Mouse (Mus musculus) ZHBTc4 (cell line): ENCODE measurements around the gene Synj1.

Experiments used
- DNase-seq: peaks from one replicate; pipeline ENCODE4 v3.0.0-alpha.2; 2011; ENCODE audit warnings: low read depth, low spot score

Gene Synj1

DNA sequence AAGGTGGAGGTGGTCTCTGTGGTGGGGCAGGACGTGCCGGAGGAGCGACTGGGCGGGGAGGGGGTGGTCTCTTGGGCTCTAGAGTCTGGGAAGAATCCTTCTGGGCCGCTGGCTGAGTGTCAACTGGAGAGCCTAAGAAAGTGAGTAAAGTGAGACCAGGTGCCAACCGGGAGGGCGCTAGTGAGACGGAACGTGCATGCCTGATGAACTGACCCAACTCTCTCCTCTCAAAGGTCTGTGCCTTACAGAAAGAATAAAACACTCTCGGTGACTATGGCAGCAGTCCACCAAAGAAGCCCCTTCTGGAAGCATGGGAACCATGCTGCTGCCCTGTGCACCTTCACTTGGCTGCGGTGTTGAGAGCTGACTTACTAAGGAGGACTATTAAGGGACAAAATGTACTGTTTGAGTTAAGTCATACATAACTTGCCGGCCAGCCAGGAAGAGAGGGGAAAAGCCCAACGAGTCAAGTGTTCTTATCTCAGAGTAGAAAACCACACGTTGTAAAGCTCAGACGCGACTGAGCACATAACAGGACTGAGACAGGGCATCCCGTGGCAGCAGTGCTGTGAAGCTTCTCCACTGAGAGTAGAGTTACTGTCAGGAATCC is 60.6 kb downstream of the Synj1 start:
- DNase-seq: no peak

GRCm38 (mm10) chr16:90946977-90947376 is 64.1 kb downstream of the Synj1 start:
- DNase-seq: no peak

GRCm38 (mm10) chr16:90941246-90941645 is 69.9 kb downstream of the Synj1 start:
- no peak for DNase-seq

DNA sequence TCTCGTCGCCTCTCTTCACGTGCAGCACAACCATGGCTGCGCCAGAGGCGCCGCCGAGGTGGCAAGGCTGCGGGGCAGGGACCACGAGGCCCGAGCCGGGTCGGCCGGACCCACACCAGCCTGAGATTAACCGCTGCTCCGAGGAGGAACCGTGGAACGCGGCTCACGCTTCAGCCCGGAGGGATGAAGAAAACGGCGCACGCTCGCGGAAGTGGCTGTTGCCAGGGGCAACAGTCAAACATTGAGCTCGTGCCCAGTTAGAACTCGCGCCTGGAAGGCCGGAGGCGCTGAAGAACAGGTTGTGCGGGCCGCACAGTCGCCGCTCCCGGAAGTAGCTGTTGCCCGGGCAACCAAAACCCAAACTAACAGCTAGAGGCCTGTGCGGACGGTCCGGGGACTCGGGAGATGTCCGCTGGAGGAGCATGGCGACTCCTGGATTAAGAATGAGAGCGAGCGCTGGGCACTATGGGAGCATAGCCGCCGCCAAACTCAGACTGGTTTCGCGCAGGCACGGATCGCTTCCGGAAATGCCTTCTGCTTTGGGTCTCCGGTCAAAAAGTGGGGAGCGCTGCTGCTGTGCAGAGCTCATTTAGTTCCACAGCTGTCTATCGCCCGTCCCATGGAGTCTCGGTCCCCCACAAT is 76.3 kb downstream of the Synj1 start, which contains the start of gene Cfap298:
Cfap298 (minus strand) TSS at position 428 of the 642 bp plus-strand sequence.
- DNase-seq: peak; percentile 99

GRCm38 (mm10) chr16:90934193-90934686 is 76.9 kb downstream of the Synj1 start:
- DNase-seq: peak; percentile 75

- no peak for DNase-seq
Measured at GRCm38 (mm10) chr16:90933534-90934176, 77.5 kb downstream of the Synj1 start.

DNA sequence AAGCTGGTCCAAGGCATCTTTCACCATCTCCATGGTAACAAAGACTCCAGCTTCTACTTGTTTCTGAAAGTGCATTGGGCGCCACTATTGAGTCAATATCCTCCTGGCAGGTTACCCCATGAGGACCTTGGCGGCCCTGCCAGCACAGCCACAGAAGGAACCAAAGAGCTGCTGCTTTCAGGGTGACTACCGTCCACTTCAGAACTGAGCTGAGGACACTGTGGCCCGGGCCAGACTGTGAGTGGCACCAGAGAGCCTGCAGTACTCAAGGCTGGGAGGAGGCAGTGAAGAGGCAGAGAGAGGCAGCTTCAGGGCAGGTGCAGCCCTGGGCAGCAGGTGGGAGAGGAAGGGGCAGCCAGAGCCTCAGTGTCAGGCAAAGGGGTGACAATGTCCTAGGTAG is 83.7 kb downstream of the Synj1 start:
- DNase-seq: no peak

DNA sequence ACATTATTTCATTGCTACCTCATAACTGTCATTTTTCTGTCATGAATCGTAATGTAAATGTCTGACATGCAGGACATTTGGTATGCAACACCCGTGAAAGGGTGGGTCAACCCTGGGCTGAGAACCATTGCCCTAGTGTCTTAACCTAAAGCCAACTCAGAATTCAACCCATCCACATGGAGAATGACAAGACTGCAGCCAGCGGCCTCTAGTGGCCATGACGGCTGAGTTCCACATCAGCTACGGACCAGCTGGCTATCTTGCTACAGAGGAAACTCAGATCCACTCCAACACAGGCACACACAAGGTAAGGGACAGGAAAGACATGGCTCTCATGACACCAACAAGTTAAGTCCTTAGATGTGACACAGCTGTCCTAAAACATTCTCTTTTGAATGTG is 85.6 kb downstream of the Synj1 start:
- peak; percentile 77 for DNase-seq

- peak; percentile 84 for DNase-seq
Measured at GRCm38 (mm10) chr16:90924606-90925370, 86.3 kb downstream of the Synj1 start.

DNA sequence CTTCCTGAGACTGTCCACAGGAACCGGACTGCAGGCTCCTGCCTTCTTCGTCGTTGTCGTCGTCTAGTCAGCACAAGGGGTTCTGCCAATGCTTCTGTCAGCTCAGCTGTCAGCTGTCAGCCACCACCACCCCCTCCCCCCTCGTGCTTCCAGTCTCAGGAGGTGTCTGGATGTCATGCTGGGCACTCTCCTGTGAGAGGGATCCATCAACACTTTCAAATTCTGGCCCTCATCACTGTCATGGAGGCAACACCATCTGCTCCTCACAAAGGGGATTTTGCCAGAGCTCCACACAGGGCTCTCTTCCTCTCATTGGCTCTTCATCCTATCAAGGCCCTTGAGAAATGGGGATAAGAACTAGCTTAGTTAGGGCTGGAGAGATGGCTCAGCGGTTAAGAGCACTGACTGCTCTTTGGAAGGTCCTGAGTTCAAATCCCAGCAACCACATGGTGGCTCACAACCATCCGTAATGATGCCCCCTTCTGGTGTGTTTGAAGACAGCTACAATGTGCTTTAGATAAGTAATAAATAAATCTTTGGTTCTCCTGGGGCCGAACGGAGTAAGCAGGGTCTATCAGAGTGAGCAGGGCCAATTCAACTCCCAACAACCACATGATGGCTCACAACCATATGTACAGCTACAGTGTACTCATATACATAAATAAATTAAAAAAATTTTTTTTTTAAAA is 89.5 kb downstream of the Synj1 start:
- DNase-seq: peak; percentile 16

DNA sequence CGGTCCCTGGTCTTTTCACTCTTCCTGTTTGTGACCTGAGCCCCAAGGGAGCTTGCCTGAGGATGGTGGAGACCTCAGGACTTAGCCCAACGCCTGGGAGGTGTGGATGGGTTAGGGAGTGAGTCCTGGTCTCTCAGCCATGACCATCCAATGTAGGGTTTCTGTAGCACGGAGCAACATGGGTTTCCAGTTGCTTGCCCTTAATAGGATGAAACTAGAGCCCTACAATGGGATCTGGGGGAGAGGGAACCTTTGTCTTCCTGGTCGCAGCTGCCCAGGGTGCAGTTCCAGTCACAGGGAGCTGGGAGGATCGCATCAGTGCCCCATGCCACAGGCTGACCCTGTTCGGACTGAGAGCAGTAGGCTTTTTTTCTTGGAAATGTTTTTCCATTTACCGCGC is 94.0 kb downstream of the Synj1 start:
- no peak for DNase-seq

DNA sequence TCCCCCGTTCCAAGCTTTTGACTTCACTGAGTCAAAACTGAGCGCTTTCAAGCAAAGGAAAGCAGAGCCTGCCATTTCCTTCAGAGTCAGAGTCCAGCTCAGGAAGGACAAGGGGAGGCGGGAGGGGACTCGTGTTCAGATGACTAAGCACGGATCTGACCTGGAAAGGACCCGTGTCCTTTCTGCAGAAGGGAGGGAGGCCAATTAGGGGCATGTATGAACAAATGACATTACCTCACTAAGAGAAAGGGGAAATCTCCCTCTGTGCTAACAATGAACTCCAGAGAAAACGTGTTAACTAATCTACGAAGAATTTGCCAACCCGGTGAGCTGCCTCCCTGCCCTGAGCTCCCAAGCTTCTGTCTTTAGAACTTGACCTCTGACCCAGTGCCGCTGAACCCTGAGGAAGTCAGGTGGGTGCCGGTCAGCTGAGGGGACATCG is 95.0 kb downstream of the Synj1 start:
- no peak for DNase-seq

- peak; percentile 67 for DNase-seq
Measured at GRCm38 (mm10) chr16:90911766-90912165, 99.3 kb downstream of the Synj1 start.

DNA sequence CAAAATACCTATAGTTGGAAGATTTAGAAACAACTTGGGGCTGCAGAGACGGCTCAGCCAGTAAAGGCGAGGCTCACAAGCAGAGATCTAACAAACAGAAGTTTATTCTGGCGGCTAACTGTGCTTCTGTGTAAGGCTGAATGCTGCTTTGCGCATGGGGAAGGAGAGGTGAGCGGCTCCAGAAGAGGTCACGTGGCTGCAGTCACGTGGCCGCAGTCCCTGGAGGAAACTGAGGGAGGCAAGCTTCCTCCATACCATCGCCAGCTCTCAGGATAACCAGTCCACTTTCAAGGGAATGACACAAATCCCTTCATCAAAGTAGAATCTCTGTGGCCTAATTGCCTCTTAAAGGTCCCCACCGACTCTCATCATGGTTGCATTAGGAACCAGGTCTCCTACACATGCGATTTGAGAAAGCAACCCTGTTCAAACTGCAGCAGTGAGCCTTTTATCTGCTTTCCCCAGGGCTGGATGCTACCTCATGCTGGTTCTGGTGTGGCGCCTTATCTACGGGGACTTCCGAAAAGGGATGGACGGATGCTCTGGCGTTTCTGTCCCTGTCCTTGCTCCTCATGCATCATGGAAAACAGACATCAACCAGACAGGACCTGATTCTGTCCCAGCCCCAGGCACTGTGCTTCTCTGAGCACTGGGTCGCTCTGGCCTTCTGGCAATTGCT is 100.1 kb downstream of the Synj1 start:
- DNase-seq: peak; percentile 78

DNA sequence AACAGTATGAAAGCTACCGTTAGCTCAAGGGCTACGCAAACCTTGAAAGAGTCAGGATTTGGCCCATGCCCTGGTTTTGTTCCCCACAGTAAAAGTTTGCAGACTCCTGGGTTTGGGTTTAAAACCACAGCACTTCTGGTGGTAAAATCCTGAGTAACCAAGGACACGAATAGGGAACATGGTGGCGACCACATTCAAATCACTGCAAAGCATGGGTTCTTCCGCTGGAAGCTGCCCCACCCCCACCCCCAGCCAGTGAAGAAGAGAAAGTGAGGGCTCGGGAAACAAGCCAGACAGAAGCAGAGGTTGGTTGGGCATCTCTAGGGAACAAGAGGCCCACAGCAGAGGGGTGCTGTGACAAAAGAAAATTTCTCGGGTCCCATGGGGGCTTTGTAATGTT is 103.9 kb downstream of the Synj1 start:
- DNase-seq: no peak

DNA sequence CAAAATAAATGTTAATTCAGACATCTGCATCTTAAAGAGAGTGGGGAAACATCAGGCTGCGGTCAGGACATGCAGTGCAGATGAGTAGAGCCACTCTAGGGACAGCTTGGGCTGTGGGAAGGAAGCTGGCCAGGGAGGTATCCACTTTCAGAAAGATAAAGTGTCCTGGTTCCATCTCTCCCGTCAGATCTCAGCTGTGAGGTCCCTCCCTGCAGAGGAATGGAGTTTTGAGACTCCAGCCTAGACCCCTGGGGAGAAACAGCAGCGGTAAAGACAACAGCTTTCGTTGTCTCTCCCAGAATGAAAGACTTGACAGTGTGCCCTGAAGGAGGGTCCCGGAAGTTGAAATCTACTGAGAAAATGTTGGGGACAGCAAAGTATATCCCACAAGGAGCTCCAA is 107.8 kb downstream of the Synj1 start:
- peak; percentile 90 for DNase-seq

DNA sequence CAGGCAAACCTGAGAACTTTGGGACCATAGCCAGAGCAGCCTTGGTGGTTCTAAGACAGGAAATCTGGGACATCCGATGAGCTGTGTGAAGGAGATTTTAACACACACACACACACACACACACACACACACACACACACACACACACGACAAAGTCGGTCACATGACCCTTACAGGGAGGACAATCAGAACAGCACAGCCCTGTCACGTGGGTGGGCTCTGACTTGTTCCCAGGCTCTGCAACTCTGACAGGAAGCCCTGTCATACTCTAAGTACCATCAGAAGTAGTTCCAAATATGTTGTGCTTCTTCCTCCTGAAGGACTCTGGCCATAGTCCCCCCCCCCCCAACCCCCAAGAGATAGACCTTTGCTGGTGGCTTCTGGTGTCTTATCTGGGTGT is 109.7 kb downstream of the Synj1 start:
- DNase-seq: no peak

- no peak for DNase-seq
Measured at GRCm38 (mm10) chr16:90899498-90899897, 111.6 kb downstream of the Synj1 start.

DNA sequence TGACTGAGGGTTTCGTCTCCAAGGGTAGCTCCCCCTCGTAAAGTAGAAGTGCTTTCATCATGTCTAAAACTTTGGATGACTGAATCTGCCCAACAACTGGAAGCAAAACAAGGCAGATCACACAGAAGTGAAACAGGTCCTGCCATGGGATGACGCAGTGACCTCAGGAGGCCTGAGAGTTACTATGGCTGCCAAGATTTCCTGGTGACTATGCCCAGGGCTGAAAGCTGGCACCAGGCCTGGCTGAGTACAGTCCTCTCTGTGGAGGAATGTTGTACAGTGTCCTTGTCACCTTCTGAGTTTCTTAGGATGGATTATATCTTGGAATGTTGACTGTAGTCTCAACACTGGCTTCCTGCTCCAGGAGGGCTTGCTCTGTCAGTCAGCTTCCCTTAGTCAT is 113.5 kb downstream of the Synj1 start:
- no peak for DNase-seq

DNA sequence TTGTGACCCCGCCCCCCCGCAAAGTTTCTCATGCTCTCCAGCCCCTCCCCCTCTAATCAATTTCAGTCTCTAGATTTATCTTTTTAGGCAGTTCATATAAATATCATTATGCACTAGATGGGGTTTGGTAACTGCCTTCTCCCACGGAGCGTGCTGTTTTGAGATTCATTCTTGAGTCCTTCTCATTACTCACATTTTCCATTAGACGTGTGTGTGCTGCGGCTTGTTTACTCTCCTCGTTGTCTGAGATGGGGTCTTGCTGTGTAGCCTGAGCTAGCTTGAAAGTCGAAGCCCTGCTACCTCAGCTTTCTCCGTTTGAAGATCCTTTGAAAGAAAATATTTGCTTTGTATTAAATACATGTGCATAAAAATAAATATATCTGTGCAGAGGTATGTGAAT is 117.3 kb downstream of the Synj1 start:
- no peak for DNase-seq

- no peak for DNase-seq
Measured at GRCm38 (mm10) chr16:90893019-90893418, 118.1 kb downstream of the Synj1 start.
